Mouse (Mus musculus) forebrain, embryonic 14.5 days (tissue): ENCODE results near the gene Mall. TPM values are rescaled to one million over a fixed set of nuclear protein-coding genes. Genes with fewer than 3 reads are reported as not detected.
A peak's percentile ranks its signal among the peaks of the same experiment; 100 is the strongest.

ENCODE experiments used
- ATAC-seq: fragments of 200-750 bp; cut with Nextera tagmentation; 2 replicates; pipeline ENCODE4 v1.8.0; 2017; ENCODE audit warnings: mild to moderate bottlenecking, moderate library complexity
- DNase-seq: peaks from one replicate; pipeline ENCODE4 v3.0.0-alpha.2; 2015; ENCODE audit warnings: low spot score
- H3K27ac ChIP-seq: fragments of 300-500 bp; sonication (generic); 2 replicates; pipeline ENCODE4 v1.5.1; 2014; ENCODE audit warnings: low read depth, mild to moderate bottlenecking, control low read depth, low read length, moderate library complexity
- H3K27me3 ChIP-seq: fragments of 300-500 bp; sonication (generic); replicated peaks from 2 replicates; pipeline ENCODE4 v1.6.1; 2014; ENCODE audit warnings: low read length, control low read depth, mixed read lengths; ENCODE audit not compliant: control insufficient read depth, insufficient read depth
- H3K36me3 ChIP-seq: fragments of 300-500 bp; sonication (generic); 2 replicates; pipeline ENCODE4 v1.6.1; 2014; ENCODE audit warnings: low read length, control low read depth; ENCODE audit not compliant: control insufficient read depth, insufficient read depth
- H3K4me1 ChIP-seq: fragments of 300-500 bp; sonication (generic); 2 replicates; pipeline ENCODE4 v1.6.1; 2014; ENCODE audit warnings: antibody characterized with exemption, low read length, control low read depth; ENCODE audit not compliant: control insufficient read depth, insufficient read depth
- H3K4me2 ChIP-seq: fragments of 300-500 bp; sonication (generic); 2 replicates; pipeline ENCODE4 v1.6.1; 2014; ENCODE audit warnings: mild to moderate bottlenecking, control low read depth, low read length
- H3K4me3 ChIP-seq: fragments of 300-500 bp; sonication (generic); 2 replicates; pipeline ENCODE4 v1.5.1; 2014; ENCODE audit warnings: low read depth, low read length, control low read depth
- H3K9ac ChIP-seq: fragments of 300-500 bp; sonication (generic); 2 replicates; pipeline ENCODE4 v1.6.1; 2014; ENCODE audit warnings: mild to moderate bottlenecking, low read length, control low read depth, moderate library complexity
- H3K9me3 ChIP-seq: fragments of 300-500 bp; sonication (generic); replicated peaks from 2 replicates; pipeline ENCODE4 v1.6.1; 2016; ENCODE audit warnings: low read length, control low read depth, mixed read lengths; ENCODE audit not compliant: control insufficient read depth
- WGBS: fragments of 180-500 bp; shearing (Covaris S2); extraction: QIAGEN DNeasy Blood & Tissue Kit; methylation state at CpG from one replicate; pipeline ENCODE4 v1.1.7; 2014; 5-methylcytosine and 5-hydroxymethylcytosine counted together
- polyA plus RNA-seq: library from polyadenylated mRNA; unstranded; fragments of >200 nt; fragmentation: Nextera tagmentation; extraction: Ambion mirVana; gene quantifications from 2 replicates; pipeline ENCODE4 v1.2.1, GENCODE M21; 2014

The Mall gene
- polyA plus RNA-seq, 1 experiment from 2014 or later = 0.71 TPM

DNA sequence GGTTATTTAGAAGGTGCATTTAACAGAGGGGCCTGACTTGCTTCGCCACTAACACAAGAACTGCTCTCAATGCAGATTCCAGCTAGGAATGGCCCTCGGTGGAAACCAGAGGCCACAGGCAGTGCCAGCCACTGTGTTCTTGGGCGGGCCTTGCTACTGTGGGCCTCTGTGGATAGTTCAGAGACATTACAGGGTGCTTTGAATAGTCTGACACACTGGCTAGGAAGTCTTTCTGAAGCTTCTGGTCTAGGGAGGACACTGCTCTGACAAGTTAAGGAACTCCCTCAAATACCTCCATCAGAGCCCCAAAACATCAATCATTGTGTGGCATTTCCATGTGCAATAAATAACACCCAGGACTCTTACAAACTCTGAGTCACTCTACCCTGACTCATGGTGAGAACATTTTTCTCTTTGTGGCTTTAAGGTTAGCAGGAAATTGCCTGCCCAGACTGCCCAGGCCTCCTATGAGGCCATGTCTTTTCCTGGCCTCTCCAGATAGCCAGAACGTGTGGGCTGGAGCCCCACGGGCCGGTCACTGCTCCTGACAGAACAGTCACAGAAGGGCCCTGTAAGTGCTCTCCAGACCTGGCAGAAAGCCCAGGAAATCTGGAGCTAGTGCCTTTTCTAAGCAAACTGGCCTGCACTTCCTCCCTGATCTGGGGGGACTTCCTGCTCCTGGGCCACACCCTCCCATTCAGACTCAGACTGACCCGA, 7.4 kb downstream of the Mall start:
- peak; percentile 72 for DNase-seq
- no peak for ATAC-seq
- H3K9ac ChIP-seq = no peak overlapping the region

DNA sequence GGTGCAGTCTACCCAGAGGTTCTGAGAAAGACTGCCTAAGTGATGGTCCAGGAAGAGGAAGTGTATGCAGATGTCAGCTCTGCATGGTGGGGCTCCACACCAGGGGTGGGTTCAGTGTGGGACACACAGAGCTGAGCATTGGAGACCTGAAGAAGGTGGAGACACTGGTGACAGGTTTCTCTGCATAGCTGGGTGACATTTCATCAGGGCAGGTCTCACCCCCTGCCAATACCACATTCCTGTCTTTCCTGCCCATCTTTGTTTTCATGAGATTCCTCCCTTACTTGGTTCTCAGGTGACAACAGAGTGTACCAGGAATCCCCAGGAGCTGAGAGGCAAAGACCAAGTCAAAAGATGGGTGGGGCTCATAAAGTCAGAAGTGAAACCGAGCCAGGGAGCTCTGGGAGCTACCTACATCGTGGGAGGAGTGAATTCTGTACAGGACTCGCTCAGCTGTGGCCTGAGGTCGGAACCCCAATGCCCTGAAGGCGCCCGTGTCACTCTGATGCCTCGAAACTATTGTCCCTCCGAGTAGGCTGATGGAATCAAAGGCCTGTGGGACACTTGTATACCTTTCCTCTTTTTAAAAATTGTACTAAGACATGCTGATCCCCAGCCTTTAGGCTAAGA, 10.8 kb downstream of the Mall start:
- 70% methylated on average over 8 of the region's 8 CpGs for WGBS

More for the DNA sequence above, 7.4 kb downstream of the Mall start:
- no peaks in the 10 kb centered on the region for H3K36me3 ChIP-seq
- 61% methylated on average over 7 of the region's 7 CpGs for WGBS
- no peak overlapping the region for H3K4me2 ChIP-seq
- no peak overlapping the region for H3K27ac ChIP-seq
- no peaks in the 10 kb centered on the region for H3K4me1 ChIP-seq
- no peaks in the 10 kb centered on the region for H3K9me3 ChIP-seq
- no peak overlapping the region for H3K4me3 ChIP-seq
- no peaks in the 10 kb centered on the region for H3K27me3 ChIP-seq

GRCm38 (mm10) chr2:127714726-127715125, 15.0 kb downstream of the Mall start:
- Histone ChIP-seq H3K4me3 (no peak overlapping the region), H3K36me3 (no peaks in the 10 kb centered on the region), H3K4me2 (no peak overlapping the region), H3K27ac (no peak overlapping the region), H3K27me3 (no peaks in the 10 kb centered on the region), H3K4me1 (no peaks in the 10 kb centered on the region), H3K9ac (no peak overlapping the region), H3K9me3 (no peaks in the 10 kb centered on the region)
- no peak for ATAC-seq
- WGBS = 44% methylated on average over 3 of the region's 3 CpGs
- DNase-seq = no peak

More for the DNA sequence above, 10.8 kb downstream of the Mall start:
- Histone ChIP-seq H3K4me2 (no peak overlapping the region), H3K36me3 (no peaks in the 10 kb centered on the region), H3K9ac (no peak overlapping the region), H3K9me3 (no peaks in the 10 kb centered on the region), H3K27me3 (no peaks in the 10 kb centered on the region), H3K4me1 (no peaks in the 10 kb centered on the region), H3K27ac (no peak overlapping the region), H3K4me3 (no peak overlapping the region)
- DNase-seq = no peak
- ATAC-seq = no peak

DNA sequence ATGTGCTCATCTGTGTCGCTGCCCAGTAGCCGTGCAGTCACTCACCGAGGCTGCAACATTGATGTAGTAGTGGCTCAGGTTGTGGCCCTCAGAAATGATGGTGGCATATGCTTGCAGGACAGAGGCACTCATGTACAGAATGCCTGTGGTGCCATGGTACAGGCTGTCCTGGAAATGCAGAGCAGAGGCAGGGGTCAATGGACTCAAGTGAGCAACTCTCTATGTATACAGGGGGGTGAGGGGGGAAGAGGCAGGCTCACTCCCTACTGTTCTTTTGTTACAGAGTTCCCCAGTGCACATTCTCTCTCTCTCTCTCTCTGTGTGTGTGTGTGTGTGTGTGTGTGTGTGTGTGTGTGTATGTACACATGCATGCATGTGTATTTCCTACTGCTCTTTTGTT, 20.9 kb downstream of the Mall start:
- WGBS = 73% methylated on average over 3 of the region's 3 CpGs
- Histone ChIP-seq H3K27me3 (no peaks in the 10 kb centered on the region), H3K9me3 (no peaks in the 10 kb centered on the region), H3K36me3 (no peaks in the 10 kb centered on the region), H3K4me3 (no peak overlapping the region), H3K27ac (no peak overlapping the region), H3K9ac (no peak overlapping the region), H3K4me1 (no peaks in the 10 kb centered on the region), H3K4me2 (no peak overlapping the region)
- ATAC-seq = no peak
- DNase-seq = no peak

DNA sequence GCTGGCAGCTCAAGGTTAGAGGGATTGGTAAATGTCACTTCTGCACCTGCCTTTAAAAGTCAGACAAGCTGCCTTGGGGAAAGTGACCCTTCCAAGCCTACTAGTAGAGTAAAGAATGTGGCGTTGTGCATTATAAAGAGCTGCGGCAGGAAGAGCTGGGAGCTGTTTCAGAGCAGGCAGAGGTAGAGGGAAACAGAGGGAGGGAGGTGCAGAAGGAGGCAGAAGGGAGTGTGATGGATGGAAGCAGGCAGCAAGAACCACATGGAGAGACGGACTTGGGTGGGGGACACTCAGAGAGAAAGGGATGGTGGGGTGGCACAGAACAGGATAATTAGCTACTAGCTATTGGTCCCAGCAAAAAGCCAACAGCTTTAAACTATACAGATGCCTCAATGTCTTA, 21.7 kb downstream of the Mall start:
- no peaks in the 10 kb centered on the region for H3K27me3 ChIP-seq
- no peak for DNase-seq
- H3K9me3 ChIP-seq = no peaks in the 10 kb centered on the region
- no peak overlapping the region for H3K4me3 ChIP-seq
- H3K36me3 ChIP-seq = no peaks in the 10 kb centered on the region
- ATAC-seq = no peak
- no peak overlapping the region for H3K9ac ChIP-seq
- H3K27ac ChIP-seq = no peak overlapping the region
- 58% methylated on average over 3 of the region's 3 CpGs for WGBS
- no peaks in the 10 kb centered on the region for H3K4me1 ChIP-seq
- H3K4me2 ChIP-seq = no peak overlapping the region

- H3K9me3 ChIP-seq = no peaks in the 10 kb centered on the region
- no peak overlapping the region for H3K9ac ChIP-seq
- no peaks in the 10 kb centered on the region for H3K27me3 ChIP-seq
- no peaks in the 10 kb centered on the region for H3K36me3 ChIP-seq
- DNase-seq (no peak), ATAC-seq (no peak)
- no peak overlapping the region for H3K4me2 ChIP-seq
- no peak overlapping the region for H3K27ac ChIP-seq
- H3K4me1 ChIP-seq = no peaks in the 10 kb centered on the region
- no peak overlapping the region for H3K4me3 ChIP-seq
- 79% methylated on average over 6 of the region's 6 CpGs for WGBS
Measured at GRCm38 (mm10) chr2:127705267-127705666, 24.5 kb downstream of the Mall start.

DNA sequence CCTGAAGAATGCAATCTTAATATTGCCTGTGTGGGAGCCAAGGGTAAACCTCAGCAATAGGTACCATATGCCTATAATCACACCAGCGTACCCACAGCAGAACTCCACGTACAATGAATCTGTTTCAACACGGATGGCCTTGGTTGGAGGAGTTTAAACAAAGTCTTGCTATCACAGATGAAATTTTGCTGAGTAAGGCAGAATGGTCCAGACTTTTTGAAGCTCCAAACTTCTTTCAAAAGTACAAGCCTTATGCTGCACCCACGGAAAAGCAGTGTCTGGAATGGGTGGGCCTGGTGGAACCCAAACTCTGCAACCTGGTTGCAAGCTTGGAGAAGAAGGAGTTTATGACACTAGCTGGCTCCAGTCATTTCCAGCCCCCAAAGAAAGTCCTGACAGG, 40.5 kb downstream of the Mall start:
- WGBS = 93% methylated on average over 4 of the region's 4 CpGs
- no peak overlapping the region for H3K4me2 ChIP-seq
- no peak for DNase-seq
- H3K4me3 ChIP-seq = no peak overlapping the region
- no peaks in the 10 kb centered on the region for H3K4me1 ChIP-seq
- H3K9me3 ChIP-seq = no peaks in the 10 kb centered on the region
- no peak overlapping the region for H3K27ac ChIP-seq
- no peaks in the 10 kb centered on the region for H3K36me3 ChIP-seq
- H3K9ac ChIP-seq = no peak overlapping the region
- H3K27me3 ChIP-seq = no peaks in the 10 kb centered on the region
- ATAC-seq = no peak

DNA sequence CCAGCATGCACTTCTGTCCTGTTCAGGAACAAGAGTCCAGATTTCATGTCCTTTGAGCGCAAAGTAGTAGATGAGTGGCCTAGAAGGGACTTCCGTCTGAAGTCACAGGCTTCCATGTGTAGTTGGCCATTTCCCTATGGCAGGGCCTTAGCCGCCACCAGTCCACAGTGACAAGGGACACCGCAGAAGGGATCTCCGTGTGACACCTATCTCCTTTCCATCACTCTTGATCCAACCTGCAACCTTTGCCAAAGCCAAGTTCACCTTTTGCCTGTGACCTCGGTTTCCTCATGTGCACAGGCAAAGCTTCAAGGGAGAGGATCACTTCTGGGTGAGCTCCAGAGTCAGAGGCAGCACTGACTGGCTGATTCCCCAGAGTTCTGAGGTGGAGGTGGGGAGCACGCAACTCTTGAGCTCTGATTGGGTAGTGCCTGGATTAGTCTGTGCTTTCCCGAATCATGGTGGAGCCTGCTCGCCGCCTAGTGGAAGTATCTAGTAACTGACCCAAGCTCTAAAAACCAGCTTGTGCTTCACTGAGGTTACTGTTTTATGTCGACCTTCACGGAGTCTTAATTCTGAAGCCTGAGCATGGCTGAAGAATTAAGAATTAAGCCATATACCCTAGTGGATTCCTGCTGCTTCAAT, 45.9 kb downstream of the Mall start:
- ATAC-seq (peak; percentile 74), DNase-seq (peak; percentile 80)
- Histone ChIP-seq H3K9ac (no peak overlapping the region), H3K36me3 (no peaks in the 10 kb centered on the region), H3K4me1 (no peaks in the 10 kb centered on the region), H3K4me3 (no peak overlapping the region), H3K27ac (no peak overlapping the region), H3K27me3 (no peaks in the 10 kb centered on the region), H3K9me3 (no peaks in the 10 kb centered on the region), H3K4me2 (no peak overlapping the region)
- 36% methylated on average over 12 of the region's 12 CpGs for WGBS
